Mouse (Mus musculus) midbrain, embryonic 13.5 days (tissue): ENCODE measurements around the gene Zfp599. TPM values are rescaled to one million over a fixed set of nuclear protein-coding genes. Genes with fewer than 3 reads are reported as not detected.
"Not testable (repeated sequence)": the region's sequence is repeated elsewhere in the genome, so short reads cannot be mapped to it uniquely, and the experiment has no call there.

ENCODE experiments used
- ATAC-seq: fragments of 200-750 bp; cut with Nextera tagmentation; 2 replicates; pipeline ENCODE4 v1.8.0; 2017; ENCODE audit warnings: mild to moderate bottlenecking, moderate TSS enrichment, moderate library complexity
- H3K27ac ChIP-seq: fragments of 300-500 bp; sonication (generic); 2 replicates; pipeline ENCODE4 v1.5.1; 2015; ENCODE audit warnings: inconsistent platforms, mild to moderate bottlenecking, moderate library complexity
- H3K27me3 ChIP-seq: fragments of 300-500 bp; sonication (generic); 2 replicates; pipeline ENCODE4 v1.6.1; 2015; ENCODE audit warnings: mild to moderate bottlenecking, inconsistent platforms
- H3K36me3 ChIP-seq: fragments of 300-500 bp; sonication (generic); 2 replicates; pipeline ENCODE4 v1.6.1; 2015; ENCODE audit warnings: mild to moderate bottlenecking, inconsistent platforms
- H3K4me1 ChIP-seq: fragments of 300-500 bp; sonication (generic); replicated peaks from 2 replicates; pipeline ENCODE4 v1.6.1; 2015; ENCODE audit warnings: inconsistent platforms
- H3K4me2 ChIP-seq: fragments of 300-500 bp; sonication (generic); replicated peaks from 2 replicates; pipeline ENCODE4 v1.6.1; 2015; ENCODE audit warnings: moderate library complexity, mild to moderate bottlenecking, inconsistent platforms
- H3K4me3 ChIP-seq: fragments of 300-500 bp; sonication (generic); replicated peaks from 2 replicates; pipeline ENCODE4 v1.5.1; 2015; ENCODE audit warnings: mild to moderate bottlenecking, inconsistent platforms
- H3K9ac ChIP-seq: fragments of 300-500 bp; sonication (generic); replicated peaks from 2 replicates; pipeline ENCODE4 v1.6.1; 2015; ENCODE audit warnings: mild to moderate bottlenecking, inconsistent platforms
- H3K9me3 ChIP-seq: fragments of 300-500 bp; sonication (generic); 2 replicates; pipeline ENCODE4 v1.6.1; 2016; ENCODE audit warnings: mild to moderate bottlenecking, inconsistent platforms
- WGBS: fragments of 180-500 bp; shearing (Covaris S2); methylation state at CpG from one replicate; pipeline ENCODE4 v1.1.7; 2015; 5-methylcytosine and 5-hydroxymethylcytosine counted together
- polyA plus RNA-seq: library from polyadenylated mRNA; unstranded; fragments of >200 nt; fragmentation: Nextera tagmentation; extraction: Ambion mirVana; gene quantifications from 2 replicates; pipeline ENCODE4 v1.2.1, GENCODE M21; 2015

The Zfp599 gene
- polyA plus RNA-seq, 1 experiment from 2014 or later: 10.0 TPM

DNA sequence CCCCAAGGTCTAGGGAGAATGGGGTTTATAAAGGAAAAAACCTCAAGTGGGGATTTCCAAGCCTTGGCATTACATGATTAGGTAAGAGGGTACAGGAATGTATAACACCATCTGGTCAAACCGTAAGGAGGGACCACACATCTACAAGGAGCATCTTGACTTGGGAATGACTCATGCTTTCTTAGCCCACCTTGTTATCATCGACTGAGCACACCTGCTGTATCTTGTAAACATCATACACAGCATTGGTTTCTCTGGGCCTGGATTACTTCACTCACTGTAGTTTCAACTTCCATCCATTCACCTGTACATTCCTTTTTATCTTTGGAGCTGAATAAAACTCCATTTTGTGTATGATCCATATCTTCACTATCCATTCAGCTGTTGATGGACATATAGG is 15.5 kb downstream of the Zfp599 start:
- Histone ChIP-seq H3K4me2 (no peak overlapping the region), H3K27ac (no peak overlapping the region), H3K9me3 (peaks cover 34% of the 10 kb centered on the region), H3K4me1 (no peaks in the 10 kb centered on the region), H3K4me3 (no peak overlapping the region), H3K36me3 (peaks cover 86% of the 10 kb centered on the region), H3K27me3 (no peaks in the 10 kb centered on the region), H3K9ac (no peak overlapping the region)
- 94% methylated on average over 2 of the region's 2 CpGs for WGBS
- no peak for ATAC-seq

GRCm38 (mm10) chr9:22240001-22240400 is 19.7 kb downstream of the Zfp599 start:
- H3K9me3 ChIP-seq: peaks cover 10% of the 10 kb centered on the region

DNA sequence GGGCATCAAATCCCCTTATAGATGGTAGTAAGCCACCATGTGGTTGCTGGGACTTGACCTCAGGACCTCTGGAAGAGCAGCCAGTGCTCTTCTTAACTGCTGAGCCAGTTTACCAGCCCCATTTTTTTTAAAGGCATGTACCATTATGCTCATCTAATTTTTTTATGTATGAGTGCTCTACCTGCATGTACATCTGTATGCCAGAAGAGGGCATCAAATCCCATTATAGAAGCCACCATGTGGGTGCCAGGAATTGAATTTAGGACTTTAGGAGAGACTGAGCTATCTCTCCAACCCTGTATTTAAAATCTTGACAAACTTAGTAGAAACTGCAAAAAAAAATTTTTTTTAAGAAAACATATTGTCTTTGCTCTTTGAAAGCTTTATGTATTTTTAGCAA is 29.1 kb downstream of the Zfp599 start:
- ATAC-seq: no peak
- no peak overlapping the region for H3K4me2 ChIP-seq
- H3K27me3 ChIP-seq: no peaks in the 10 kb centered on the region
- H3K9ac ChIP-seq: no peak overlapping the region
- no peak overlapping the region for H3K27ac ChIP-seq
- H3K4me3 ChIP-seq: no peak overlapping the region
- peaks cover 5% of the 10 kb centered on the region for H3K4me1 ChIP-seq
- H3K36me3 ChIP-seq: 0 out of 2 replicates have a peak, but pooled peaks cover 6% of the 10 kb centered on the region
- no peaks in the 10 kb centered on the region for H3K9me3 ChIP-seq

More at GRCm38 (mm10) chr9:22240001-22240400, 19.7 kb downstream of the Zfp599 start:
- Histone ChIP-seq H3K4me2 (no peak overlapping the region), H3K27me3 (no peaks in the 10 kb centered on the region), H3K4me1 (no peaks in the 10 kb centered on the region), H3K9ac (no peak overlapping the region), H3K4me3 (no peak overlapping the region), H3K36me3 (peaks cover 71% of the 10 kb centered on the region), H3K27ac (no peak overlapping the region)
- 98% methylated on average over 4 of the region's 4 CpGs for WGBS
- ATAC-seq: no peak

- 0 out of 2 replicates have a peak, but pooled peaks cover 1% of the 10 kb centered on the region for H3K36me3 ChIP-seq
- H3K27ac ChIP-seq: no peak overlapping the region
- H3K9me3 ChIP-seq: no peaks in the 10 kb centered on the region
- WGBS: 89% methylated on average over 3 of the region's 3 CpGs
- no peak overlapping the region for H3K4me3 ChIP-seq
- H3K9ac ChIP-seq: no peak overlapping the region
- no peaks in the 10 kb centered on the region for H3K27me3 ChIP-seq
- H3K4me1 ChIP-seq: peaks cover 5% of the 10 kb centered on the region
- no peak for ATAC-seq
- no peak overlapping the region for H3K4me2 ChIP-seq
Observed at GRCm38 (mm10) chr9:22230061-22230460, 29.6 kb downstream of the Zfp599 start.

GRCm38 (mm10) chr9:22229386-22230026 is 30.2 kb downstream of the Zfp599 start:
- Histone ChIP-seq H3K9me3 (no peaks in the 10 kb centered on the region), H3K9ac (no peak overlapping the region), H3K4me1 (peaks cover 5% of the 10 kb centered on the region), H3K4me3 (no peak overlapping the region), H3K36me3 (no peaks in the 10 kb centered on the region), H3K27ac (no peak overlapping the region), H3K27me3 (no peaks in the 10 kb centered on the region), H3K4me2 (no peak overlapping the region)
- 94% methylated on average over 7 of the region's 7 CpGs for WGBS
- ATAC-seq: no peak

GRCm38 (mm10) chr9:22226846-22227245 is 32.8 kb downstream of the Zfp599 start:
- H3K27ac ChIP-seq: no peak overlapping the region
- H3K9me3 ChIP-seq: no peaks in the 10 kb centered on the region
- H3K4me2 ChIP-seq: no peak overlapping the region
- ATAC-seq: no peak
- H3K27me3 ChIP-seq: no peaks in the 10 kb centered on the region
- H3K9ac ChIP-seq: no peak overlapping the region
- H3K4me3 ChIP-seq: no peak overlapping the region
- H3K4me1 ChIP-seq: peaks cover 5% of the 10 kb centered on the region
- 94% methylated on average over 15 of the region's 15 CpGs for WGBS
- no peaks in the 10 kb centered on the region for H3K36me3 ChIP-seq

GRCm38 (mm10) chr9:22226389-22226673 is 33.4 kb downstream of the Zfp599 start:
- WGBS: 73% methylated on average over 7 of the region's 7 CpGs
- Histone ChIP-seq H3K4me2 (peak overlapping the region; percentile 66), H3K9ac (peak overlapping the region; percentile 59; the same call in 1 of the 2 replicates), H3K4me3 (peak overlapping the region; percentile 54)
- H3K36me3 ChIP-seq, H3K9me3 ChIP-seq, H3K27me3 ChIP-seq, ATAC-seq, H3K27ac ChIP-seq, H3K4me1 ChIP-seq: not testable (repeated sequence)

GRCm38 (mm10) chr9:22225581-22226388 is 33.9 kb downstream of the Zfp599 start, which contains the start of gene Zfp809:
Gene Zfp809, plus strand, starts transcription at chr9:22225714.
- H3K27me3 ChIP-seq: no peaks in the 10 kb centered on the region
- peak within 1 kb of the TSS; percentile 72 for H3K27ac ChIP-seq
- H3K4me1 ChIP-seq: peaks cover 5% of the 10 kb centered on the region
- H3K9ac ChIP-seq: peak within 1 kb of the TSS; percentile 59
- H3K4me3 ChIP-seq: peak within 1 kb of the TSS; percentile 54
- H3K36me3 ChIP-seq: no peaks in the 10 kb centered on the region
- 1% methylated on average over 35 of the region's 35 CpGs for WGBS
- H3K9me3 ChIP-seq: no peaks in the 10 kb centered on the region
- ATAC-seq: peak; percentile 99
- peak within 1 kb of the TSS; percentile 66 for H3K4me2 ChIP-seq

- H3K9me3 ChIP-seq: no peaks in the 10 kb centered on the region
- peak overlapping the region; percentile 66 for H3K4me2 ChIP-seq
- H3K36me3 ChIP-seq: no peaks in the 10 kb centered on the region
- 24% methylated on average over 17 of the region's 17 CpGs for WGBS
- peaks cover 5% of the 10 kb centered on the region for H3K4me1 ChIP-seq
- peak overlapping the region; percentile 72 for H3K27ac ChIP-seq
- peak overlapping the region; percentile 59 for H3K9ac ChIP-seq
- no peak; the same call in 1 of the 2 replicates for ATAC-seq
- H3K4me3 ChIP-seq: peak overlapping the region; percentile 54
- no peaks in the 10 kb centered on the region for H3K27me3 ChIP-seq
Observed at GRCm38 (mm10) chr9:22224536-22225503, 34.9 kb downstream of the Zfp599 start.

GRCm38 (mm10) chr9:22224066-22224465 is 35.6 kb downstream of the Zfp599 start:
- no peak for ATAC-seq
- peaks cover 5% of the 10 kb centered on the region for H3K4me1 ChIP-seq
- H3K4me2 ChIP-seq: no peak overlapping the region
- no peaks in the 10 kb centered on the region for H3K9me3 ChIP-seq
- 95% methylated on average over 4 of the region's 4 CpGs for WGBS
- no peak overlapping the region for H3K4me3 ChIP-seq
- no peak overlapping the region for H3K9ac ChIP-seq
- H3K27ac ChIP-seq: no peak overlapping the region
- no peaks in the 10 kb centered on the region for H3K36me3 ChIP-seq
- H3K27me3 ChIP-seq: no peaks in the 10 kb centered on the region

- Histone ChIP-seq H3K36me3 (no peaks in the 10 kb centered on the region), H3K4me2 (no peak overlapping the region), H3K27ac (no peak overlapping the region), H3K9me3 (no peaks in the 10 kb centered on the region), H3K4me3 (no peak overlapping the region), H3K9ac (no peak overlapping the region), H3K4me1 (no peaks in the 10 kb centered on the region), H3K27me3 (no peaks in the 10 kb centered on the region)
- ATAC-seq: no peak
- WGBS: 57% methylated on average over 7 of the region's 8 CpGs
Observed at GRCm38 (mm10) chr9:22217858-22218493, 41.7 kb downstream of the Zfp599 start.
